Mouse (Mus musculus) telencephalon, adult 2 months (tissue): ENCODE results near the gene Gbf1.

Source experiments
- DNase-seq: peaks from one replicate; pipeline ENCODE4 v3.0.0-alpha.2; 2011; ENCODE audit warnings: low read depth, low spot score

Gene Gbf1

GRCm38 (mm10) chr19:46300294-46301045 is 148.2 kb downstream of the Gbf1 start:
- no peak for DNase-seq

- no peak for DNase-seq
These were observed 150.2 kb downstream of the Gbf1 start for GRCm38 (mm10) chr19:46302551-46302950.

DNA sequence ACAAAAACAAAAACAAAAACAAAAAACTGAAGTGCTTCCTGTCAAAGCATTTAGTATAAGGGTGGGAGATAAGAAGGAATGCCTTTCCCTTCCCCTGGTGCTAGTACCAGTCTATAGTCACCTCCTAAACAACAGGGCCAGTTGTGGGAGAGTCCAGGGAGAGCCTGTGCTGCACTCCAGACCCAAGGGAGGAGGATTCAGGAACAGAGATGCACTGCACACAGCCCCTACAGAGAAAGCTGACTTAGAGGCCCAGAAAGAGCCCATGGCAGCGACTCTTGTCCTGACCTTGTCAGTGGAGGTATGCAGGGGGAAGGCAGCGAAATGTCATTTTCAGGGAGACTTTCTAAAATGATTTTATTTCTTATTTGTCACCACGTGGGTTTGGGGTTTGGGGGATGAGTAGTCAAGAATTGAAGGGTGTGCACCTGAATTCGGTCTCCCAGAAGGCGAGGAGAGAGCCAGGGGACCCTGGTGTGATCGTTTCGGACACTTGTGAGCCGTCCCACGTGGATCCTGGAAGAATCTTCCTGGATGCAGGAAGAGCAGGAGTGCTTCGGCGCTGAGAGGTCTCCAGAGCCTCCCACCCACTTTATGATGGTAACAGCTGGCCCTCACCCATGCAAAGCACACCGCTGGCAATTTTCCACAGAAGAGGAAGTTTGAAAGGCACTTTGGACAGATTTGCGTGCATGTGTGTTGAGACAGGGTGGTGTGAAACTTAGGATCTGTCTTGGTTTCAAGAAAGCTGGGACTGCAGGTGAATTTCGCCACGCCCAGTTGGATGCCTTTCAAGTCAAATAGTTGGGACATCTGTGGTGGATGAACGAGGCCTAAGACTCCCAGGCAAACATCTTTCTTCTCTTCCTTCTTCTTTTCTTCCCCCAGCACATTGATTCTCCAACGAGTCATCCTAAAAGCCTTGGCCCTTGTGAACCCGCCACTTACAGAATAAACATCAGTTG is 151.2 kb downstream of the Gbf1 start:
- DNase-seq = no peak

DNA sequence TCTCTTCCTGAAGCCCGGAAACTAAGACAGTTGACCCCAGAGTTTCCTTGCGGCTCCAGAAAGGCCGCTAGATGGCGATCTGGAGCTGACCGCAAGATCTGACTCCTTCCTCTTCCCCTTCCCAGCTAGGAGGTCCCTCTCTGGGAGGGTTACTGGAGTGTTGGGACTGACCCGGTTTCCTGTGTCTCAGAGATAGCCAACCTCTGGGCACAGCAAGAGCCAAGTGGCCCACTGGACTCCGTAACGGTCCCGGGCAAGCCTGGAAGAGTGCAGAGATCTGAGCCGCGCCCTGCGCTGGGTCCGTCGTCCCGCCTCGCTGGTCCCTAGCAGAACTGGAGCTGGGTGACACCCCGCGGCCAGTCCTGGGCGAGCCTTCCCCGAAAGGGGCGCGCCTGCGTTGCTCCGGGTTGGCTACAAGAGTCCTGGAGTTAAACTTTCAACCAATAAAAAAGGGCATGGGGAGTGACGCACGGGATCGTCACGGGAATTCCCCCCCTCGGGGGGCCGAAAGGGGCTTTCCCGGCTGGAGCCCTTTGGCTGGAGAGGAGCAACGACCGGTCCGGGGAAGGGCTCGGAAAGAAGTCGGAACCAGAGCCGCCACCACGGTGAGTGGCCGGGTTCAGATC is 152.0 kb downstream of the Gbf1 start, which contains the start of gene Nfkb2:
Gene Nfkb2 (plus strand): TSS at position 105 of the 626 bp plus-strand sequence.
- DNase-seq = no peak

- DNase-seq = no peak
These were observed 152.6 kb downstream of the Gbf1 start for GRCm38 (mm10) chr19:46304908-46305333.

DNA sequence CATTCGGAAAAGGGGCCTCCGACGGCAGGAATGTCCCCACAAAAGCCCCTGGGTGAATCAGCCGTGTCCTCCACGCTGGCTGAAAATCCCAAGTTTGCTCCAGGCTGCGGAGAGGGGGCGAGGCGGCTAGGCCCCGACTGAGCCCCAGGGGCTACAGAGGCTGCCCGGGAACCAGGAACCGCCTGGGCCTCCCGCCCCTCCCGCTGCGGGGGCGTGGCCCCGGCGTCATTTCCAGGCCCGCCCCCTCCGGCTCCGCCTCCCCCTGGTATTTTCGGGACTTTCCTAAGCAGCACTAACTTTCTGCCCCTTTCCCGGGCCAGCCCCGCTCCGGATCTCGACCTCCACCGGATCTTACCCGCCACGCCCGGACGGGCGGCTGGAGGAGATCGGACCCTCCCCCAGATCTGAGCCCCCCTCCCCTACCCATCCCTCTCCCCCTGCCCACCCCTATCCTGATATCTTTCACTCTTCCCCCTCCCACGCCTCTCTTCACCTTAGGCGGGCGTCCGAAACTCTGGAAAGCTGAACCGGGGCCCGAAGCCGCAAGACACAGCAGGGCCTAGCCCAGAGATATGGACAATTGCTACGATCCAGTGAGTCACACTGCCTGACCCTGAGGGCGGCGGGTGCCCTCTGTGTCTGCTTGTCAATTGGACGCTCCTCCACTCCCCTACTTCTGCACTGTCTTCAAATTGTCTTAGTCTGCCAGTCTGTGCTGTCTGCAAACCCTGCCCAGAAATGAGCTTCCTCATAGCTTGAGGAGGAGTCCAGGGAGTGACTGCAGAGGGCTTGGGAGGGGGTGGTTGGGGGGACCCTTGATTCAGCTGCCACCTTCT is 153.3 kb downstream of the Gbf1 start:
- DNase-seq = no peak

GRCm38 (mm10) chr19:46306268-46306610 is 153.9 kb downstream of the Gbf1 start:
- no peak for DNase-seq

- no peak for DNase-seq
These were observed 154.5 kb downstream of the Gbf1 start for GRCm38 (mm10) chr19:46306751-46307289.

DNA sequence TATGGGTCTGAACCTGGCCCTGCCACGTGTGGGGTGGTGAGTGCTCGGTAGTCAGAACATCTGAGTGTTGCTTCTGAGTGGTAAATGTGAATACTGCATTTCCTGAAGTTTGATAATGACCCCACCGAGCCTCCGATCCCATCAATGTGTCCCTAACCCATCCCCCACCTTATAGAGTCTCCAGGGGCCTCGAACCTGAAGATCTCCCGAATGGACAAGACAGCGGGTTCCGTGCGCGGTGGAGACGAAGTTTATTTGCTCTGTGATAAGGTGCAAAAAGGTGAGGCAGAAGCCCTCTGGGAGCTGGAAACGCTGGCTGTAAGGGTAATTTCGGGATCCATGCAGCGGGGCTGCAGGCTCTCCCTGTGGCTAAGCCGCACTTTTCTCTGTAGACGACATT is 155.5 kb downstream of the Gbf1 start:
- no peak for DNase-seq

GRCm38 (mm10) chr19:46308303-46308702 is 156.0 kb downstream of the Gbf1 start:
- no peak for DNase-seq

DNA sequence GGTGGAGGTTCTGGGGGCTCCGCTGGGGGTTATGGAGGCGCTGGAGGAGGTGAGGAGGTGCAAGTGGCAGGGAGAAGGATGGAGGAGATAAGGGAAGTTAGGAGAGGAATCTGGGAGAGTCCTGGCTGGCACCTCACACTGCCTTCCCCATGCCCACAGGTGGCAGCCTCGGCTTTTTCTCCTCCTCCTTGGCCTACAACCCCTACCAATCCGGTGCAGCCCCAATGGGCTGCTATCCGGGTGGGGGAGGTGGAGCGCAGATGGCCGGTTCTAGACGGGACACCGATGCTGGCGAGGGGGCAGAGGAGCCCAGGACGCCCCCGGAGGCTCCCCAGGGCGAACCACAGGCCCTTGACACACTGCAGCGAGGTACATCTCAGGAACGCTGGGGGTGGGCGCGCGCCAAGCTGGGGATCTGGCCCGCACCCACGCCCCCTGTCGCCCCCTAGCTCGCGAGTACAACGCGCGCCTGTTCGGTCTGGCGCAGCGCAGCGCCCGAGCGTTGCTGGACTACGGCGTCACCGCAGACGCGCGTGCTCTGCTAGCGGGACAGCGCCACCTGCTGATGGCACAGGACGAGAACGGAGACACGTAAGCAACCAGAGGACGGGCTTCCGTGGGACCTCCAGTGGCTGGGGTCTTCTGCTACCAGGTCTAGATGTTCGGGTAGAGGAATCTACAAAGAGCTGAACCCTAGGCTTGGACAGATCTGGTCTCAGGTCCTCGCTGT is 156.6 kb downstream of the Gbf1 start:
- no peak for DNase-seq

DNA sequence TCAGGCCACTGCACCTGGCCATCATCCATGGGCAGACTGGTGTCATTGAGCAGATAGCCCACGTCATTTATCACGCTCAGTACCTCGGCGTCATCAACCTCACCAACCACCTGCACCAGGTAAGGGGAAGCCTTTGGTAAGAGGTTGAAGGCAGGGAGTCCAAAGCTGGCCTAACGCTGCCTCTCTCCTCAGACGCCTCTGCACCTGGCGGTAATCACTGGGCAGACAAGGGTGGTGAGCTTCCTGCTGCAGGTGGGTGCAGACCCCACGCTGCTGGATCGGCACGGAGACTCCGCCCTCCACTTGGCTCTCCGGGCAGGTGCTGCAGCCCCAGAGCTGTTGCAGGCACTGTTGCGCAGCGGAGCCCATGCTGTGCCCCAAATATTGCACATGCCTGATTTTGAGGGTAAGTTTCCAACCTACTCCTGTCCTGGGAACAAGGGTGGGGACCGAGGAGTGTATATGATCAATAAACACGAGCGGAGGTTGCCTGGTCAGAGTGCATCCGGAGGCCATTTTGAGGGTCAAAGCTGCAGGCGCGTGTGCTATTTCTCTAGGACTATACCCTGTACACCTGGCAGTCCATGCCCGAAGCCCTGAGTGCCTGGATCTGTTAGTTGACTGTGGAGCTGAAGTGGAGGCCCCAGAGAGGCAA is 157.5 kb downstream of the Gbf1 start:
- no peak for DNase-seq

DNA sequence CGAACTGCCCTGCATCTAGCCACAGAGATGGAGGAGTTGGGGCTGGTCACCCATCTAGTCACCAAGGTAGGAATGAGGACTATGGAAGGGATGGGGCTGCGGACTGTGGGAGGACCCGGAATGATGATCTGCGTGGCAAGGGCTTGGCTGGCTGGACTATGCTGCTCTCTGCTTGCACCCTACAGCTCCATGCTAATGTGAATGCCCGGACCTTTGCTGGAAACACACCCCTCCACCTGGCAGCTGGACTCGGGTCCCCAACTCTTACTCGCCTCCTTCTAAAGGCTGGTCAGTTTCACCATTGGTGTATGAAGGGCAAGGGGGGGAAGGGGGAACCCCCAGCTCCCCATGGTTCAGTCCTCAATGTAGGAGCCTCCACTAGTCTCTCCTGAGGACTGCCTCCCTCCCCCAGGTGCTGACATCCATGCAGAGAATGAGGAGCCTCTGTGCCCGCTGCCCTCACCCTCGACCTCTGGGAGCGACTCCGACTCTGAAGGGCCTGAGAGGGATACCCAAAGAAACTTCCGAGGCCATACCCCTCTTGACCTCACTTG is 158.1 kb downstream of the Gbf1 start:
- DNase-seq = no peak

DNA sequence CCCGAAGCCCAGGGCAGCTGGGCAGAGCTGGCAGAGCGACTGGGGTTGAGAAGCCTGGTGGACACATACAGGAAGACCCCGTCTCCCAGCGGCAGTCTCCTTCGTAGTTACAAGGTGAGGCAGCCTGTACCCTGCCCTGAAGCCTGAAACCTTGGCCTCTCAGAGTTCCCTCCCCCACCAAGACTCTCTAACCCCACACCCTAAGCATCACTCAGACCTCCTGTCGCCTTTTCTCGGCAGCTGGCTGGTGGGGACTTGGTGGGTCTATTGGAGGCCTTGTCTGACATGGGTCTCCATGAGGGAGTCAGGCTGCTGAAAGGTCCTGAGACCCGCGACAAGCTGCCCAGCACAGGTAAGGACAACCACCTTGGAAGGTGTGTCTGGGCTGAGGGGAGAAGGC is 159.0 kb downstream of the Gbf1 start:
- no peak for DNase-seq

- DNase-seq = no peak
These were observed 160.3 kb downstream of the Gbf1 start for GRCm38 (mm10) chr19:46312566-46312965.

DNA sequence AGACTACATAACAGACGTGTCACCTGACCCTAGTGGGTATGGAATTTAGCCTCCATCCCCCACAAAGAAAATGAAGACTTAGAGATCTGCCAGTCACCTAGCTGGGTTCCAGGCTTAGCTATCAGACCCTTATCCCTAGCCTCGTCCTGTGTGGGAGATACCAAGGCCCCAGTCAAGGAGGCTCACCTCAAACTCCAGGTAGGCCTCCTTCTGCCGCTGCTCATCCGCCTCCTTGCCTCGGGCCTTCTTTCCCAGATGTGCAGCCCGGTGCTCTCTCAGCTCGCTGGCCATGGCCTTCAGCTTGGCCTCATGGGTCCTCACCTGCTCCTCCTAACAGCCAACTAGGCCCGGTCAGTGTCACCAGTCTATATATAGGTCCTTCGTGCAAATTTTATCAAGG is 160.8 kb downstream of the Gbf1 start:
- no peak for DNase-seq

DNA sequence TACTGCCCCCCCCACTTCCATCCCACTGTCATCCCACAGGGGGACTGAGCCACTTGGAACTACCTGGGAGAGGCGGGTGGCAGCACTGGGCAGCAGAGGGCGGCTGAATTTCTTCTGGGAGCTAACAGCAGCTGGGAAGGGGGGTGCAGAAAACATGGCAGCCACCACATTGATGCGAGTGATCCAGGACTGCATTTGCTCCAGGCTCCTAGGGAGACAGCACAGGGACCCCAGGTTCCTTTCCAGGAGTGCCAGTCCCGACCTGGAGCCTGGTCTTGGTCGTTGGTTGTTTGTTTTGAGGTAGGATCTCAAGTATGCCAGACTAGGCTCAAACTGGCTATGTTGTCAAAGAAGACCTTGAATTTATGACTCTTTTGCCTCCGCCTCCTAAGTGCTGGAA is 161.3 kb downstream of the Gbf1 start:
- DNase-seq = no peak

DNA sequence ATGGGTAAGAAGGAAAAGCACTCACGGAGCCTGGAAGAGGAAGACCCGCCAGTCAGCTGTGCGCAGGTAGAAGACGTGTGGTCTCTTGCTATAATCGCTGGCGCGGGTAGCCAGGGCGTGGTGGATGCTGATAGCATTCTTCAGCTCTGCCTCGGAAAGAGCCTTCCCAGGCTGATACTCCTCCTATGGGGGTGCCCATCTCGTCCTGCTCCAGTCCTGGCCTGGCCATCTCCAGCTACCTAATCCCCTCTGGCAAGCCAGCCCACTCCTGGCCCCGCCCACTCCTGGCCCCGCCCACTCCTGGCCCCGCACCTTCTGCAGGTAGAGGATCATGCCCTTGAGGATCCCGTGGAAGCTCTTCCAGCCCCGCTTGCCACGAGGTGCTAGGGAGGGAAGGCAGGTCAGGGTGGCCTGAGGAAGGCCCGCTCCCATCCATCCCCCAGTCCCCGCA is 161.9 kb downstream of the Gbf1 start:
- no peak for DNase-seq
